Mouse (Mus musculus) urinary bladder, postnatal 4 days (tissue): ENCODE data around the gene Thbd.

Experiments
- DNase-seq, 2 experiments: peaks; one replicate each; pipeline ENCODE4 v3.0.0; 2021 to 2022; ENCODE audit warnings: low spot score in 2 of 2

Thbd gene

GRCm38 (mm10) chr2:148386927-148387326 lies 21.1 kb downstream of the Thbd start:
- DNase-seq, result no peak

- DNase-seq, result no peak
These were observed 21.5 kb downstream of the Thbd start for GRCm38 (mm10) chr2:148386476-148386875.

DNA sequence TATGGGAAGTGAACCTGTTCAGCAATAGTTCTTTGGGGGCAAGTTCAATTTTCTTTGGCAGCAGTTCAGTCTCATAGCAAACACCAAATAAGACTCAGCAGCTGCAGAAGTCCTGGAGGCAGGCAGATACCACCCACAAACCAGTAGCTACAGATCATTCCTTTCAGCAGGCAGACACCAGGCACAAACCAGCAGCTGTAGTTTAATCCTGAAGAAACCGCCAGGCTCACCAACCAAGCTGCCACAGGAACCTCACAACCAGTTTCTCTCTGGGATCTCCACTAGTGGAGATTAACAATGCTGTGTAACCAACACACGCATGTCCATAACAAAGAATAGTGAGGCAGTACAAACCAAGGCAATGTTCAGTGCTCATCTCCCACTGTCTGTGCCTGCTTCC lies 26.9 kb downstream of the Thbd start:
- DNase-seq, result no peak

DNA sequence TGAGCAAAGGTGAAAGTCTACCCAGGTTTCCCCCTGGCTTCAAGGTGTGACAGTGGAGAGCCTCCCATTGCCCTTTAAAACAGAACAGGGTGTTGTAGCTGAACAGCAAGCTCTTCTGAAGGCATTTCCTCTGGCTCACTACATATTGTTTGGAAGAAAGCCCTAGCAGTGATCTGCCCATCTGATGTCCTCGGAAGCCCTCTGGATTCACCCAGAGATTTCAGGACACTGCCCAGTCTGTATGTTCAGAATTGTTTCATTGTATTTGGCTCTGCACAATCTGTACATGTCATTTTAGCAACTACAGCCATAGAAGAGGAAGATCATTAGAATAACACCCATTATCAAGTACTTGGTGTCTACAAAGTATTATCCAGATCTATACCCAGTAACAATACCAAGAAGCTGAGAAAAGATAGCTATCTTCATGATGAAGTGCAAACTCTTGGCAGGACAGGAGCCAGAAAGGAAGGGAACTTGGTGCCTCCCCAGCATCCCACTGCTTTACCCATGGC lies 28.0 kb downstream of the Thbd start:
- no peak for DNase-seq

DNA sequence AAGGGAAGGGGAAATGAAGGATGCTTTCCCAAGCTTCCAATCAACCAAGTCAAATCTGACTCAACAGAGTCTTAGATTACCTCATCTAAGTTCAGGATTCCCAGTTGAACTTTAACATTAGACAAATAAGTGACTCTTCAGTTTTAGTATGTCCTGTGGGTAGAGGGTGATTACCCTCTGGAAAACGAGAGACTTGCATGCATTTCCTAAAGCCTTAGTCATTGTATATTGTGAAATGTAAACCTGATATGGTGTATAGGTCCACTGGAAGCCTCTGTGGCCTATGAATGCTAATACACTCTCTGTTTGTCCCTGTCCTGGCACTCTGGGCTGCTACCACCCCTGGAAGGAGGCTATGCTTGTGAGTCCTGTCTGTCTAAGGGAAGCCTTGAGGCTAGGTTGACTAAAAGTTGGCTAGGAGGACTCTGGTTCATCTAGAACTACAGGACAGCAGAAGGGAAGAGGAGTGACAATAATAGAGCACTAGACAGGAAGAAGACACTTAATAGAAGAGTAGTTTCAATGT lies 29.1 kb downstream of the Thbd start:
- DNase-seq, result no peak

DNA sequence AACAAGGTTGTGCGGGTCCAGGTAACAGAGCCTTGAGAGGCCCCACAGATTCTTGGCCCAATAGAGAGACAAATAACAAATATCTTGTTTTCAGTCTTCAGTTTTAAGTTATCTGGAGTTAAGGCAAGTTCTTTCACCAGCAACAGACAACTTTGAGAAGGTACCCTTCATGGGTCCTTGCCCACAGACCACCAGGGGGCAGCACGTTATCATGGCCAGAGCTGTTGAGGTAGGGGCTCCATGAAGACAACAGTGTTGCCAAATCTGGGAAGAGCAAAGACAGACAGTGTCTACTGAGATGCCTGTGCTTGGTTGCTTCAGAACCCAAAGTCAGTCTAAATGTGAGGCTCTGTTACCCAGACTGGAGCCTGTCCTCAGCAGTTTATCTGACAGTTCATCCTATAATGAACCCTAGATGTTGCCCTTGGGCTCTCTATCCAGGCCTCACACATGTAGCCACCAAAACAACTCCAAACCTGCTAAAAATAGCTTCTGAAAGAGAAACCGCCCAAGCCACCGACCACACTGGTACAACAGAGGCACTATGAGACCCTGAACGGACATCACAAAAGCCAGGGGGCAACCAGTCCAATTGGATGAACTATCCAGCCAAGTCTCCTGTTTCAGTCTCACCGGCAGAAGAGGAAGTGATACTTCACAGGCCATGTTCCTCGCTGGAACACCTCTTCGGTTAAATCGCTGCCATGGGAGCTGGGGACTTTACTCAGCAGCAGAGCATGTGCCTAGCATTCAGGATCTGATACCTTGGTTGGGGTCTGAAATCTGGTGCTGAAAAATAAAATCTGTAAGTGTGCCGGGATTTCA lies 32.5 kb downstream of the Thbd start:
- no peak for DNase-seq

GRCm38 (mm10) chr2:148373602-148374071 lies 34.4 kb downstream of the Thbd start:
- no peak for DNase-seq

- no peak for DNase-seq
These were observed 36.0 kb downstream of the Thbd start for GRCm38 (mm10) chr2:148371743-148372630.

DNA sequence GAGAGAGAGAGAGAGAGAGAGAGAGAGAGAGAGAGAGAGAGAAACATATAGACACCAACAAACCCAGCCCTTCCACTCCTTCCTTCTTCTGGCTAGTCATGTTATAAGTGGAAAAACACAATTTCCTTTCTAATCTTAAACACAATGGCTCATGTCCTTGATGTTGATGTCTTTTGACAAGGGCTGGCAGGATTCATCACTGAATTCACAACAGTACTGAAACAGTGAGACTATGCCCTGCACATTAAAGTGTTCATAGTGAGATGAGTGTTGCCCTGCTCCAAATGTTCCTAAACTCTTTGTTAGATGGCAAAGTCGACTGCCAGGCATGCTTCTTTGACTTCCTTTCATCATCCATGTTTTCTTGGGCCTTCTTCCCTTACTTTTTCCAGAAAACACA lies 42.8 kb downstream of the Thbd start:
- no peak for DNase-seq

DNA sequence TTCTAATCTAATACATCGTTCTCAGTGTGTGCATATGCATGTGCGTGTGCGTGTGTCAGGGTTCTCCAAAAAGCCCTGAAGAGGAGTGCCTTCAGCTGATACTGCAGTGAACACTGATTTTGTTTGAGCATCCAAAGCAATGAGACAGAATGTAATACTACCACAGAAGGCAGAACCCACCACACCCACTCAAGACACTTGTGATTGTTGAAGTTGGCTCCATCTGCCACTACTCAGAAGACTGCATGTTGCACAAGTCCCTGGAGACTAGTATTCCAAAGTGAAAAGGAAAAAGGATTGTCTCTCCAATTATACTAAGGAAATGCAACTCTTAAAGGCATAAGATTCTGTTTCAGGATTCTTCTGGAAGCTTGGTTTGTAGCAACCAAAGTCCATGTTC lies 43.5 kb downstream of the Thbd start:
- DNase-seq, result no peak

- DNase-seq, result no peak
These were observed 50.8 kb downstream of the Thbd start for GRCm38 (mm10) chr2:148357145-148357544.
